Mouse (Mus musculus): ENCODE results near the gene Scamp5. TPM values are rescaled to one million over a fixed set of nuclear protein-coding genes. Genes with fewer than 3 reads are reported as not detected.

Scamp5 gene
- 353 and 360 TPM in 2 replicates for polyA plus RNA-seq (2012; rRNA removed)

DNA sequence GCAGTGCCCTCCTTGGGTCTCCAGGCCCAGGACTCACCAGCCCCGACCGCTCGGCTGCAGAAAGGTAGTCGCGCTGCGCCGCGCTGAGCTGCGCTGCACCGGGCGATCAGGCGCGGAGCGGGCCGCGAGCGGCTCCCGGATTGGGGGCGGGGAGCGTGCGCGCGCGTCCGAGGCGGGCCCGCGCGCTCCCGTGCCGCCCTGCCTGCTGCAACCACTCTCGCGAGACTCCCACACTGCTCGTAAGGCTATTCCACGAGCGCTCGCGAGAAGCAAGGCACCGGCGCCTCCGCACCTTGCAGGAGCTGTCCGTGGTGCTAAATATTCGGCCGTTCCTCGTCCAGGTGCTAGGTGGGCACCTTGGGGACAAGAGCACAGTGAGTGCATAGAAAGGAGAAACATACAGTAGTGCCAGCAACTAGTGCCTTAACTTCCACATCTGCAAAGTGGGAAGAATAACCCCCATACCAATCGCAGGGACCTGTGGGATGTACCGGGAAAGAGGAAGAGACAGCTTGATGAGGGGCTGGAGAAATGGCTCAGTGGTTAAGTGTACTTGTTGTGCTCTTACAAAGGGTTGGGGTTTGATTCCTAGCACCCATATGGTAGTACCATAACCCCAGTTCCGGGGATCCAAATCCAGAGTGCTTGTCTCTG lies at the start of gene Scamp5:
Gene Scamp5, minus strand, starts transcription at position 165 of the 654 bp plus-strand sequence.
- peak; percentile 90 to 94 for DNase-seq

DNA sequence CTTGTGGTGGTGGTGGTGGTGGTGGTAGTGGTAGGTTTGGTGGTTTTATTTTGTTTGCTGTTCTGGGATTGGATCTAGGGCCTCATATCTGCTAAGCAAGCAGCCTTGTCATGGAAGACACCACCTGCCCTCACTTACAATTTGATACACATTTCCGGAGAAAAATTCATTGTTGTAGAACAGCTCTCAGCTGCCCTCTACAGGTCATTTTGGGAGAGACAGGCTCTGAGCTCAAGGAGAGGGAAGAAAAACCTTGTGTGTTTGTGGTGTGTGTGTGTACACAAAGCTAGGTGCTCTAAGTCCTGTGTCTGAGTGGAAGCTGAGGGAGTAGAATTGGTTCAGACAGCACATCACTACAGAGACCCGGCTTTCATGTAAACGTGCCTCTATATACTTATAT lies 49.3 kb upstream of the Scamp5 start:
- no peak overlapping the region for H3K4me3 ChIP-seq (replicated peaks; ENCODE audit: insufficient read depth, low read depth, low read length)
- TF ChIP-seq POLR2A (IDR thresholded peaks at IDR 0.05; ENCODE audit: borderline replicate concordance, insufficient read depth, low read length) (no peak), CTCF (IDR thresholded peaks at IDR 0.05; ENCODE audit: borderline replicate concordance, insufficient read depth, low read depth, low read length) (peak; percentile 59; the same call in 1 of the 2 replicates)
- no peaks in the 10 kb centered on the region for H3K4me1 ChIP-seq (ENCODE audit: control insufficient read depth, insufficient read depth, low read length)
- 7% methylated on average over 3 of the region's 3 CpGs for WGBS
- no peak overlapping the region for H3K27ac ChIP-seq (ENCODE audit: insufficient read depth, low read length)
- DNase-seq: peak; percentile 51 to 69
- no peaks in the 10 kb centered on the region for H3K27me3 ChIP-seq (ENCODE audit: control insufficient read depth, insufficient read depth, low read length)

More for the DNA sequence above, at the start of gene Scamp5:
- WGBS: under 1% methylated on average over 46 of the region's 48 CpGs
- Histone ChIP-seq H3K4me1 (ENCODE audit: control insufficient read depth, insufficient read depth, low read length) (peaks cover 19% of the 10 kb centered on the region), H3K27me3 (ENCODE audit: control insufficient read depth, insufficient read depth, low read length) (no peaks in the 10 kb centered on the region), H3K4me3 (replicated peaks; ENCODE audit: insufficient read depth, low read depth, low read length) (peak within 1 kb of the TSS; percentile 95), H3K27ac (ENCODE audit: insufficient read depth, low read length) (peak within 1 kb of the TSS; percentile 86)
- TF ChIP-seq POLR2A (IDR thresholded peaks at IDR 0.05; ENCODE audit: borderline replicate concordance, insufficient read depth, low read length): peak; percentile 99; the same call in 1 of the 2 replicates
- no peak for TF ChIP-seq CTCF (IDR thresholded peaks at IDR 0.05; ENCODE audit: borderline replicate concordance, insufficient read depth, low read depth, low read length)

DNA sequence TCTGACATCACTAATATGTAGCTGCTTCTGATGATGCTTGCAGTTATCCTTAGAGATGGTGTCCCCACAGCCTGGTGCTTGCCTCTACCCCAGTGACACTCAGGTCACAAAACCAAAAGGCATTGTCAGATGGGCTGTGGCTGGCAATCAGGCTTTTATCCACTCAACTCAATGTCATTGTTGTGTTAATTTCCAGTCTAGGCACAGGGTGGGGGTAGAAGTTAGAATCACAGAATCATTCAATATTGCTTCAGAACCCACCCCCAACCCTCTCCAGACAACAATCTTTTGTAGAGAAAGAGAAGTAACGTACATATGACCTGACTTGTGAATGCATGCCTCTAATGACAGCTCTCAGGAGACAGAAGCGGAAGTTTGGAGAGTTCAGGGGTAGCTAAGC lies 42.7 kb upstream of the Scamp5 start:
- no peak overlapping the region for H3K4me3 ChIP-seq (replicated peaks; ENCODE audit: insufficient read depth, low read depth, low read length)
- H3K27ac ChIP-seq (ENCODE audit: insufficient read depth, low read length): no peak overlapping the region
- H3K4me1 ChIP-seq (ENCODE audit: control insufficient read depth, insufficient read depth, low read length): no peaks in the 10 kb centered on the region
- H3K27me3 ChIP-seq (ENCODE audit: control insufficient read depth, insufficient read depth, low read length): no peaks in the 10 kb centered on the region
- DNase-seq: no peak
- TF ChIP-seq CTCF (IDR thresholded peaks at IDR 0.05; ENCODE audit: borderline replicate concordance, insufficient read depth, low read depth, low read length) (no peak), POLR2A (IDR thresholded peaks at IDR 0.05; ENCODE audit: borderline replicate concordance, insufficient read depth, low read length) (no peak)
- WGBS: 76% methylated on average over 2 of the region's 2 CpGs

DNA sequence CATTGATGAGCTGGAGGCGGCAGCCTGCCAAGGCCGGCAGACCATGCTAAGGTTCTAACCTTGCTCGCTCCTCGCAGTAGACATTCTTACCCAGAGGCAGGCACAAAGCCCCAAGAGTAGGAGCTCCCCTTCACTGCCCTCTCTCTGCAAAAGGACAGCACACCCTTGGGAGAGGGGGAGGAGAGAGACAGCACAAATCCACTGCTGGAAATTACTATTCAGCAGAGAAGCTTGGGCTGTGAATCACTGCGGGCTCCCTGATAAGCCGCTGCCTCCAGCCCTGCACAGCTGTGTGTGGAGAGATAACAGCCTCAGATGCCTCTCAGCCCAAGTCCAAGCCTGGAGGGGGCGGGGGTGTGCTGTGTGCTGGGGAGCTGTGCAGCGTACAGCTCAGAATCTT lies 37.8 kb upstream of the Scamp5 start:
- H3K27ac ChIP-seq (ENCODE audit: insufficient read depth, low read length): no peak overlapping the region
- 19% methylated on average over 8 of the region's 8 CpGs for WGBS
- no peaks in the 10 kb centered on the region; the same call in 1 of the 2 replicates for H3K27me3 ChIP-seq (ENCODE audit: control insufficient read depth, insufficient read depth, low read length)
- no peak overlapping the region for H3K4me3 ChIP-seq (replicated peaks; ENCODE audit: insufficient read depth, low read depth, low read length)
- TF ChIP-seq CTCF (IDR thresholded peaks at IDR 0.05; ENCODE audit: borderline replicate concordance, insufficient read depth, low read depth, low read length) (no peak), POLR2A (IDR thresholded peaks at IDR 0.05; ENCODE audit: borderline replicate concordance, insufficient read depth, low read length) (no peak)
- DNase-seq: no peak
- H3K4me1 ChIP-seq (ENCODE audit: control insufficient read depth, insufficient read depth, low read length): peaks cover 3% of the 10 kb centered on the region; the same call in 1 of the 2 replicates

DNA sequence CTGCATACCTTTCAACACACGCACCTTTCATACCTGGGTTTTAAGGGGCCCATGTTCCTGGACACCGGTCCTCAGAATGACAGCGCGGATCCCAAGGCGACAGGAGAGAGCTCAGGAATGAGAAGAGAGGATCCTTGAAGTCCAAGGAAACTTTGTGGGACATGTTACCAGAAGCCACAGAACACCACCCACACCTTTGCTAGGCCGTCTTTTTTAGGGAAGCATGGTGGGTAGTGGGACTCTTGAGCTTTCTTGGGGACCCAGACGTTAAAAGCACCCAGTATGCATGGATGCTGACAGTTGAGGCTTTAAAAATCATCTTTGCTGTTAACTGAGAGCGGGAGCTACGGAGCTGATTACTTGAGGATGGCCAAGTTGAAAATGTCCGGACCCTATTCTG lies 37.0 kb upstream of the Scamp5 start:
- no peak for DNase-seq
- peaks cover 3% of the 10 kb centered on the region; the same call in 1 of the 2 replicates for H3K4me1 ChIP-seq (ENCODE audit: control insufficient read depth, insufficient read depth, low read length)
- no peak overlapping the region for H3K27ac ChIP-seq (ENCODE audit: insufficient read depth, low read length)
- WGBS: 59% methylated on average over 10 of the region's 10 CpGs
- no peaks in the 10 kb centered on the region; the same call in 1 of the 2 replicates for H3K27me3 ChIP-seq (ENCODE audit: control insufficient read depth, insufficient read depth, low read length)
- H3K4me3 ChIP-seq (replicated peaks; ENCODE audit: insufficient read depth, low read depth, low read length): no peak overlapping the region
- TF ChIP-seq POLR2A (IDR thresholded peaks at IDR 0.05; ENCODE audit: borderline replicate concordance, insufficient read depth, low read length) (no peak), CTCF (IDR thresholded peaks at IDR 0.05; ENCODE audit: borderline replicate concordance, insufficient read depth, low read depth, low read length) (no peak)

DNA sequence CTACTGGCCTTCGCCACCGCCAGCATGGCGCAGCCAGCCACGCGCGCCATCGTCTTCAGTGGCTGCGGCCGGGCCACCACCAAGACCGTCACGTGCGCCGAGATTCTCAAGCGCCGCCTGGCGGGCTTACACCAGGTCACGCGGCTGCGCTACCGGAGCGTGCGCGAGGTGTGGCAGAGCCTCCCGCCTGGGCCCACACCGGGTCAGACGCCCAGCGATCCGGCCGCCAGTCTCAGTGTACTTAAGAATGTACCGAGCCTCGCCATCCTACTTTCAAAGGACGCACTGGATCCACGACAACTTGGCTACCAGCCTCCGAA lies 36.5 kb upstream of the Scamp5 start:
- H3K27me3 ChIP-seq (ENCODE audit: control insufficient read depth, insufficient read depth, low read length): no peaks in the 10 kb centered on the region; the same call in 1 of the 2 replicates
- peak; percentile 52 to 53 for DNase-seq
- TF ChIP-seq POLR2A (IDR thresholded peaks at IDR 0.05; ENCODE audit: borderline replicate concordance, insufficient read depth, low read length): no peak
- 0 out of 2 replicates have a peak, but pooled peaks have one; percentile 18 for TF ChIP-seq CTCF (IDR thresholded peaks at IDR 0.05; ENCODE audit: borderline replicate concordance, insufficient read depth, low read depth, low read length)
- peaks cover 3% of the 10 kb centered on the region; the same call in 1 of the 2 replicates for H3K4me1 ChIP-seq (ENCODE audit: control insufficient read depth, insufficient read depth, low read length)
- H3K4me3 ChIP-seq (replicated peaks; ENCODE audit: insufficient read depth, low read depth, low read length): peak overlapping the region; percentile 27
- WGBS: 1% methylated on average over 34 of the region's 34 CpGs
- no peak overlapping the region for H3K27ac ChIP-seq (ENCODE audit: insufficient read depth, low read length)

DNA sequence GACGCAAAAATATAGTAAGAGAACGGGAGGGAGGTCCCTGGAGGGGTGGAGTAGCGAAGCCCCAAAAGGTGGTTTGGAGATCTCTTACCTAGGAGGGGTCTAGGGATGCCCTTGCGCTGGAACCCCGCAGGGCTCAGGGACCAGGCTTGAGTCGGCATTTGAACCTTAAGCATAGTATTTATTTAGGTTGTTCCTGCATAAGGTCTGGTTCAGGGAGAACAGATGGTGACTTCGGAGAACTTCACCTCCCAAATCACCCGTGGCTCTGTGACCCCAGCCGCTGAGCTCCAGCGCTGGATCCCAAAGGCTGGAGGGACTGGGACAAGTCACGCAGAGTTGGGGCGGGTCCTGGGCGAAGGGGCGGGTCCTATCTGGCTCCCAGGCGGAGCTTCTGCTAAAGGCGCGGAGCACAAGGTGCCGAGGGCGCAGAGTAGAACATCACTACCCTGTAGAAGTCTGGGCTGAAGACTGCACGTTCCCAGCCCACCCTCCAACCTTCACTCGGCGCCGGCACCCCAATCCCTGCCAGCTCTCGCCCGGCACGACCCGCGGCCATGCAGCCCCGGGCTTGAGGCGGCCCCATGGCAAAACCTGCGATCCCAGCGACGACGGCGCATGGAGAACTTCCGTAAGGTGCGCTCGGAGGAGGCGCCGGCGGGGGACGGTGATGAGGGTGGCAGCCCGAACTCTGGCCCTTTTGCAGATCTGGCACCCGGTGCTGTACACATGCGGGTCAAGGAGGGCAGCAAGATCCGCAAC lies 35.9 kb upstream of the Scamp5 start, which contains the start of gene Rpp25:
Gene Rpp25, plus strand, starts transcription at position 405 of the 759 bp plus-strand sequence.
- peak in 1 of 2 experiments; percentile 22 for DNase-seq
- TF ChIP-seq CTCF (IDR thresholded peaks at IDR 0.05; ENCODE audit: borderline replicate concordance, insufficient read depth, low read depth, low read length) (no peak), POLR2A (IDR thresholded peaks at IDR 0.05; ENCODE audit: borderline replicate concordance, insufficient read depth, low read length) (no peak)
- Histone ChIP-seq H3K4me3 (replicated peaks; ENCODE audit: insufficient read depth, low read depth, low read length) (peak within 1 kb of the TSS; percentile 27), H3K27ac (ENCODE audit: insufficient read depth, low read length) (no peak within 1 kb of the TSS), H3K27me3 (ENCODE audit: control insufficient read depth, insufficient read depth, low read length) (no peaks in the 10 kb centered on the region; the same call in 1 of the 2 replicates), H3K4me1 (ENCODE audit: control insufficient read depth, insufficient read depth, low read length) (peaks cover 3% of the 10 kb centered on the region; the same call in 1 of the 2 replicates)
- 3% methylated on average over 46 of the region's 46 CpGs for WGBS

All from cerebellum, adult 2 months (tissue).